Mouse (Mus musculus): ENCODE measurements at regions not wholly inside any gene's neighbourhood (a gene's known extent, or its start where the extent isn't known, plus 50 kb on each side); places are given as distances from the start of the nearest gene placed in this dataset.

DNA sequence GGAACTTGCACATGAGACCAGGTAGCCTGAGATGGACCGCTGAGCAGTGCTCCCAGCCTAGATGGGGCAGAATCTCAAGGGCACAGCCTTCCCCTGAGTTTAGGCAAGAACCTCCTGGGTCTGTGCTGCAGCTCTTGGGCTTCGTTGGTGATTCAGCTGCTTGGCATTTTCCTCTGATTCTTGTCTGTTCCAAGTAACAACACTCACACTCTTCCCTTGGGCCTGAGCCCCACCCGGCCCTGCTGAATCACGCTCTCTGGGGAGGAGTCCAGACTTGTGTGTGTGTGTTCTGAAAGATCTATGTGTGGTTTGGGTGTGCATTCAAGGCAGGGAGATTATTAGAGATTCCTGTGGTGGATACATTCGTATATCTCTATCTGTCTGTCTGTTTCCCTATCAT lies 517.4 kb upstream of the Tbx3 start:
- DNase-seq: no peak

DNA sequence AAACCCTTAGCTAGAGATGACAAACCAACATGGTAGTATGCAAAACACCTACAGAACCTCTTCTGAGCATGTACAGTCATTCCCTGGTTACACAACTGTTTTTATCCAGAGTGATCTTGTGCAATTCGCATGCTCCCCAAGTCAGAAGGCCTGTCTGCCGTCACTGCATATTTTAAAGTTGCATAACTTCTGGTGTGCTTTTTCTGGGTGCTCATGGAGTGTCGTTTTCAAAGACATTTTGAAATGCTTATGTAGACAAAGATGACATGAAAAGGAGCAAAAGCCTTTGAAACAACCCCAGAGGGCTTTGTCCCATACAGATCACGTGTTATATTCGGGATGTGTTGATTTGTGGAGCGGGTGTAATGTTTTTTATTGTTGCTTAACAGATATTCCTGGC lies 513.8 kb upstream of the Tbx3 start:
- DNase-seq: no peak

DNA sequence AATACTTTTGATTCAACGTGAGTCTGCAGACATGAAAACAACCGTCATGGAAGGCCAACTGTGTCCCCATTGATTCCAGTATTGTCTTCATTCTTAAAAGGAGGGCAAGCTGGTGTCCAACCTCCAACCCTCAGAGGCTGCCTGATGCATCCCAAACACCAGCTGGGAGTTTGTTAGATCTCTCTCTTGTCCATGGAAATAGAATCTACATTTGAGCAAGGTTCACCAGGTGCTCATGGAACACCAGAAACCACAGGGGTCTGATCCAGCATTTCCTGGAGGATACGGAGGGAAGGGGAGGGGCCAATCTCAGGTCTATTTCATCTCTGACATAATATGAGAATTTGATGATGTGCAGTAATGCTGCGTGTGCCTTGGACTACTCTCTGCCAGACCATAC lies 512.3 kb upstream of the Tbx3 start:
- DNase-seq: no peak

DNA sequence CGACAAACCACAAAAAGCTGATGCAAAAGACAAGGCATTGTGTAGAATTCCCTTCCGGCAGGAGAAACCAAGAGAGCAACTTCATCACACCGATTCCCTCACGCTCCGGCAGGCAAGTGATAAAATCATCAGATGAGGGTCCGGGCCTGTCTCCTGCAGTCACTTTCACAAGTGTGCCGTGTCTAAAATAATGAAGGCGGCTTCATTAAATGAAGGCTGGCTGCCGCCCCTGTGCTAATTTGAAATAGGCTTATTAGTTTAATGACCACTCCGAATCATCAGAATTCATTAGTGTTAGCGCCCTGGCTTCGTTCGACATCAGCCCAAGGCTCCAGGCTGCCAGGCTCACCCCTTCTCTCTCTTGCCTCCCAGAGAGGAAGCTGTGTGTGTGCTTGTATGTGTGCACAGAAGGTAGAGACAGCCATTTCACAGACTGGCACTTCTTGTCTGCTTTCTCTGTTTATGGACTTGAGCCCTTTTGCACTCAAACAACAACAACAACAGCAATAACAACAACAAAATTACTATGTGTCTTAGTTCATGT lies 508.3 kb upstream of the Tbx3 start:
- DNase-seq: no peak

DNA sequence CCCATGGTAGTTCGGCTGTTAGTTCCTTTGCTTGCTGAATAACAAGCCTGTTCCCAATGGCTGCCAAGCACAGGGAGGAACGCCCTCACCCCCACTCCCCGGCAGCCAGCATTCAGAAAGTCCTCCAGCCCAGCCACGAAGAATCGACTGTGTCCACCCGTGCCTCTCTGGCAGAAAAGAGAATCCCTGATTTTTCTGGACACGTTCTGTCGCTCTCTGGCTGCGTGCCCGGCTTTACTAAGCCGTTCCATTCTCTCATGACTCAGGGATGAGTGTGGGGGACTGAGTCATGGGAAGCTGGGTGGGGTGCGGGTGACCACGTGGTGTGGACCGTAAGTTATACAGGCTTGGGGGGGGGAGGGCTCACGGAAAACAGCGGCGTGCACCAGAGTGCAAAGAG lies 502.8 kb upstream of the Tbx3 start:
- peak; percentile 87 for DNase-seq

DNA sequence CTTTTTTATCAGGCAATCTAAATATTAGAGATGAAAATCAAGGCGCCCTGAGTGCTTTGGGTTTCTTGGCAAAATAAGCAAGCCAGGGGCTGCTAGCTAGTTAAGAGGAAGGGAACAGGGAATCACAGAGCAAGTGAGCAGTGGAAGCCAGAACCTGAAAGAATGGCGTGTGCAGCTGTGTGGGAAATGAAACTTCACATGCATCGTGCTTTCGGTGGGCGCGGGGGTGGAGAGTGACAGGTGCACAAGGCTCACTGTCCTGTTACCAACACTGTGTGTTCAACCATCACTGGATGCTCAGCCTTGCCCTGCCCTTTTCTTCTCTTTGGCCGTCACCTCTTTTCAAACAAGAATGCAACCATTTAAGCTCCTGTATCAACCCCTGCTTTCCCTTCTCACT lies 501.2 kb upstream of the Tbx3 start:
- no peak for DNase-seq

DNA sequence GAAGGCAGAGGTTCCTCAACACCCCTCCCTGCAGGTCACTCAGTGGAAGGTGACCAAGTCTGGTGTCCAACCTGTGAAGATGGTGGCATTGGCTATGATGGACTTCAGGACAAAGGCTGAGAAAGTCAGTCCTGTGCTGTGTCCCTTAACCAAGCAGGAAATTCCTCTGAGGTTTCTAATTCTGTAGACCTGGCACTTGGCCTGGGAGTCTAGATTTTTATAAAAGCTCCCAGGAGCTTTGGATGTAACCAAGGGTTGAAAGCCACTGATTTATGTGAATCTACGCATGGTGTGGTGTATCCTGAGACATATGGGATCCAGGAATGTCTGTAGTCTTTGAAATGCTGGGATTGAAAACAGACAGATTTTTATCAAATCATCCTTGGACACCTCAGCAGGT lies 498.8 kb upstream of the Tbx3 start:
- no peak for DNase-seq

DNA sequence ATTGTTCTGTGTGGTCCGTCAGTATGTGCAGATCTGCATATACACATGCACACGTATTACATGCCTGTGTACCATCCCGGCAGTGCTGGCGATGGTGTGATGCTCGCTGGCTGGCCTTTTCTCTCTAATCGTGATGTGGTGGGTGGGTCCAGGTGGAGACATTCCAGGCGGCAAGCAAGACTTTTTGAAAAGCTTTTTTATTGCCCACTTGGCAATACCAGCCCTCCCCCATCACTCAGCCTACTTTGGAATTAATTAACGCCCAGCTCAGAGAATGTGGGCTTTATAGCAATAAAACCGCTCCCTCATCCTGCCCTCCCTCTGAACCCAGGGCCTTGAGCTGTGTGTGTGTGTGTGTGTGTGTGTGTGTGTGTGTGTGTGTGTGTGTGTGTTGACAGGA lies 491.7 kb upstream of the Tbx3 start:
- DNase-seq: no peak

DNA sequence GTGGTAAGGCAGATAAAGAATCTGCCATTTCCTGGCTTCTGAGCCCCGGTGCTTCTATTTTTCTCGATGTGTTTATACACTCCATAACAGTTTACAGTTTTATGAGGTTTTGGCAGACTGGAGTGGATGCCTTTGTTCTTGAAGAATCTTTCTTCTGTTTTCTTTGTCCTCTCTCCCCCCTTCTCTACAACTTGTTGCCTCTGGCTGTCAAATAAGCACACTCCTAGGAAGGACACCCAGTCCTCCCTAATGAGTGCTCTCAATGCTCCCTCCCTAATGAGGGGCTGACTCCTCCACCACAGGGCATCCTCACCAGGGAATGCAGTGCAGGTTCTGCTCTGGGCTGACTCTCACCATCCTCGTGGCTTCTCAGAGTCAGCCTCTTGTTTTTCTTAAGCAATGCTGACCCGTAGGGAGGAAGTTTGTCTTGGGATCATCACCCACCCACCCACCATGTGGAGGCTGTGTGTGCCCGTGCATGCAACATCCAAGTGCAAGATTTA lies 486.9 kb upstream of the Tbx3 start:
- peak; percentile 25 for DNase-seq

DNA sequence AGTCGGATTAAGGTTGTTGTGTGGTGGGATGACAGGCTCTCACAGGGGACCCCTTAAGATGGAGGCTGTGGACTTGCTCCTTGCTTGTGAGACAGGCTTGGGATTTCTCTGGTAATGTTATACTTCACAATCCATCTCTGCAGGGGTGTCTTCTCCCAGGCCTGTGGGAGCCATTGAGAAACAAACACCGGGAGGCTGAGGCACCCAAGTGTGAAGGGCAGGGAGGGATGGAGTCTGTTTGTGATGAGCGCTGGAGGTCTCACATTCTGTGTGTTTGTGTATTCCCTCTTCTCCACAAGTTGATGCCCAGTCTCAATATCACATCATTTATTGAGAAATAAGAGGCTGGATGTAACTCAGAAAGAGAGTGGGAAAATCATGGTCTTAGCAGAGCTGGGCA lies 483.9 kb upstream of the Tbx3 start:
- no peak for DNase-seq

DNA sequence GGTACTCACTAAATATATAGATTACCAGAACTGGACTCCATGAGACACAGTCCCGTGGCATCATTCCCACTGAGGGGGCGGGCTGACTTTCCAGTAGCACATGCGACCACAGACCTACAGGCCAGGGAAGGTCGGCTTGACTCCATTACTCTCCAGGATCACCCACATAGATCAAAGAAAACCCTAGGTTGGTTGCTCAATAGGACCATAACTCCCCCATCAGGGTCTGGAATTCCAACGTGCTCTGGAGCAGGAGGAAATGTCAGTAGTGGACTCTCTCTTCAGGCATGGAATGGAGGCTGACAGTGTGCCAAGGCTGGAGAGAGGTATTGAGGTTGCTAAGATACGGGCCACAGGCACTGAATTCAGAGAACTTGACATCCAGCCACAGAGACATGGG lies 482.0 kb upstream of the Tbx3 start:
- DNase-seq: no peak

DNA sequence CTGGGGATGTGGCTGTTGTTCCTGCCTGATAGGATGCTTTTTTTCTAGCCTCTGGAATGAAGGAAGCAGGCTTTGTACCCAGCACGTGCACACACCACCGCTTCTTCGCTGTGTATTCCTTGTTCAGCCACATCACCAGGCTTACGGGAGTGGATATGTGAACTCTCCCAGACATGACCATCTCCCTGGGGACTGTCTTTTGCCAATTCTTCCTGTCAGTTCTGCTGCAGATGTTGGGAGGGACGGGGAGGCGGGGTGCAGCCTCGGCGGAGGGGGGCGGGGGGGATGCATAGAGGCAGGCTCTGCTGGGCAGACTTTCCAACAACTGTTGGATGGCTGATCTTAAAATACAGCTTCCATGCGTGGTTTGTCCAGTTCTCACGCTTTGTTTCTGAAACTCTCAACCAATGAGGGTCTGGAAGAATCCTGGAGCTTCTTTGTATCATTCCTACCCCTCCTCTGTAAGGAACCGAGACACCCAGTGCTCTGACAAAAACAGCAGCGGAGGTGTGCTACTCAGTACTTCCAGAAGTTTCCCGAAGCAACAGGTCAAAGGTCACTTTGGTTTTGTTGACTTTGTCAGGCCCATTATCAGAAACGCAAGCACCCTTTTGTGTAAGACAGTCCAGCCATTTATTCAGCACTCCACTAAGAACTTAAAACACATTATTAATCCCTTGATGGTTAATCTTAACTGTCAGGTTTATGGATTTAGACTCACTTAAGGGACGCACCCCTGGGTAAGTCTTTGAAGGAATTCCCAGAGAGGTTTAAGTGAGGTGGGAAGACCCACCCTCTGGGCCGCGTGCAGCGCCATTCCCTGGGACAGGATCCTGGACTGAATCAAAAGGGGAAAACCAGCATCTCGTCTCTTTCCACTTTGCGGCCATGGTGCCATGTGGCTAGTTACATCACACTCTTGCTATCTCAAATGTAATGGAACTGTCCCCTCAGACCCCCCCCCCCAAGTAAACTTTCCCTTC lies 476.5 kb upstream of the Tbx3 start:
- peak; percentile 48 for DNase-seq

DNA sequence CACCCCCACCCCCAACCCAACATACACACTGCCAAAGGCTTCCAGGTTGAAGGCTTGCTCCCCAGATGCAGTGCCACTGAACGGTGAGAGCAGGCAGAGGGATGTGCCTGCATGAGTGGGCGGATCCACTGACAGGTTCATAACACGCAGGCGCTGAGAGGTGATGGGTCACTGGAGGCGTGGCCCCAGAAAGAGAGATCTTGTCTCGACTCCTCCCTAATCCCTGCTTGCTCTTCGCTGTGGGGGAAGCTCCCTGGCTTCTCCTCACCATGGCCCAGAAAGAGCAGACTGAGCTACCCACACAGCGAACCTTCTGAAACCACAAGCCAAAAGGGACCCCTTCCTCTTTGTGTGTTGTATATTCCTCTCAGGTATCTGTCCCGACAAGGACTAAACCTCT lies 470.6 kb upstream of the Tbx3 start:
- no peak for DNase-seq

DNA sequence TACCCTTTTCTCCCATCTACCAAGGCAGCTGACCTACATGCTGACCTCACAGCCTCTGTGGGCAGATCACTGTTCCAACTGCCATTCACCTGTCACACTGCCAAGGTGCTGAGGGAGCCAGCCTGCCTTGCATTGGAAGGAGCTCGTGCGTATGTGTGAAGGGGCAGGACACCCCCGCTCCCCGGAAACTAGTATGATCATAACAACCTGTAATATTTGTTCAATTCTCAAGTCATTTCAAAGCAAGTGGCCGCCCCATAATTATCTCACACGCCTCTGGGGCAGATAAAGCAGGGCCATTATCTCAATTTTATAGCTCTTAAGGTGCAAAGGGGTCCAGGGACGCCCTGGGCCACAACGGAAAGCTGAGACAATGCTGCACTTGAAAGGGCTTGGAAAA lies 469.2 kb upstream of the Tbx3 start:
- no peak for DNase-seq

DNA sequence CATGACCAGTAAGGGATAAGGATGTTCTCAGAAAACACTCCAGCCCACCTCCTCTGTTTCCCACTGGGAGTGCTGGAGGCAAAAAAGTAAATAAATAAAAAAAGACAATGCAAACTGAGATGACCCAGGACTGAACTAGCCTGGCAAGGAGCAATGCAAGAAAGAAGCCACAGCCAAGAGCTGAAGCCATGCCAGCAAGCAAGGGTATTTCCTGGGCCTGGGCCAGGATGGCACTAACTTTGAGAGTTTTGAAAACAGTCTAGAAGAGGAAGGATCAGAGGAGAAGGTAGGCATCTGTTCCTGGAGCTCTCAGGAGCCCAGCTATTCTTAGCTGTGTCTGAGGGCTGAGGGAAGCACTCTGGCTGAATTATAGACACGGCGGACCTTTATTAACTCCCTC lies 465.7 kb upstream of the Tbx3 start:
- DNase-seq: peak; percentile 58

DNA sequence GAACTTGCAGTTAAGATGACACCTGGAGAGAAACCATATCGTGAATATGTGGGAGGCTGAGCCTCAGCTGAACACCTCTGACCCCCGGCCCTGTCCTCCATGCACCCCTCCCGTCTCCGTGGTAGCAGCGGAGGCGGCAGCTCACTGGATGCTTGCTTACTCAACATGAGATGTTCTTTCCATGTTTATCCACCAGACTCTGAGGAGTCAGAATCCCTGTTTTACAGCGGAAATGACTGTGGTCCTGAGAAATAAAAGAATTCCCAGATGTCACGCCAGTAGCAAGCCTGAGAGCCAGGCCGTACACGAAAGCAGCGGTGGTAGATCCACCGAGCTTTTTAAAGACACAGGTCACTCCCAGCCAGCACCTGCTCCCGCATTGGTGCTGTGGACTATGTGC lies 462.4 kb upstream of the Tbx3 start:
- peak; percentile 2 for DNase-seq

DNA sequence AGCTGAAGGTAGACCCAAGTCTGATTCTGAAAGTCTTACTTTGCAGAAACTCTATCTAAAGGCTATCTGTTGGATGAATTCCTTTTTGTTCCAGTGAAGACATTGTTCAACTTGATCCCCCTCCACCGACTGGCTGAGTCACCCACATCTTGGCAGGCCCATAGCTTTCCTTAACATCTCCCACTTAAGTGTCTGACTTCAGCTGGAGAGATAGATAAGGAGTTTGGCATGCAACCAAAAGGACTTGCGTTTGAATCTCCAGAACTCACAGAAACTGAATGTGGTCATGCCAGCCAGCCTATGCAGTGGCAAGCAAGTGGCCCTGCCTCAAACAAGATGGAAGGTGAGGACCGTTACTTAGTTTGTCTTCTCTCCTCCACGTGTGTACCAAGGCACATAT lies 457.3 kb upstream of the Tbx3 start:
- peak; percentile 32 for DNase-seq

DNA sequence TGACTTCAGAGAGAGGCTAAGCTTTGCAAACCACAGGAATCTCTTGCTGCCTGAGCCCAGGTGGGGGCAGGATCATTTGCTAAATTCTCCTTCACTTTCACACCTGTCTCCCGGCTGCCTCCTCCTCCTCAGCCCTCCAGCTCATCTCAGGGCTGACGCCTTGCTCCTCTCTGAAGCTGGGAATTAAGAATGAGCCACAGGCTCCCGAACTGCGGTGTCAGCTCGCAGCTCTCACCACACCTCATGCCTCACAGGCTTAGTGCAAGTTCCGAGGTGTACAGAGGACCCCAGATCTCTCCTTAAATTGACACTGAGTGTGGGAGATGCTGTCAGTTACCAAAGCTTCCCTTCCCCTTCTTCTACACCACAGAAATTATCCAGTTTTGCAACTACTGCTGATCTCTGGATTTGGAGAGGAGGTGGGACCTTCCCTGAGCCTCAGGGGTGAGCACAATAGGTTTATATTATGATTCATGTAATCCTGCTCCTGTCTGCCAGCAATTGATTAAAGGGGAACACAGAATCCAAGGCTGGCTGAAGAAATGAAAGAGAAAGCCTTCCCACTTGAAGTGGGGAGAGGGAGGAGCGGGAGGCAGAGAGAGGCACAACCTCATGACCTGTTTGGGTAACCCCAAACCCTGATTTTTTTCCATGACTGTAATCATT lies 456.6 kb upstream of the Tbx3 start:
- DNase-seq: no peak

DNA sequence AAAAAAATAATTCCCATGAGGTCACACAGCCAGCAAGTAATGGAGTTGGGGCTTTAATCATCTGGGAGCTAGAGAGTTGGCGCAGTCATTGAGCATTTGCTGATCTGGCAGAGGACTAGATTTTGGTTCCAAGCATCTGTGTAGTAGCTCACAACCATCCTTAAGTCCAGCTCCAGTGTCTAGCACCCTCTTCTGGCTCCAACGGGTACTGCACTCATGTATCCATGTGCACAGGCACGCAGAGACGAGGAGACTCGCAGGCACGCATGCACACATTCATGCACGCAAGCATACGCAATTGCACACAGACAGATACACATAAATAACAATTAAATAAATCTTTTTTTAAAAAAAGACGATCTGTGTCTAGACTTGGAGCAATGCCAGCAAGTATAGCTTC lies 455.5 kb upstream of the Tbx3 start:
- DNase-seq: peak; percentile 11

DNA sequence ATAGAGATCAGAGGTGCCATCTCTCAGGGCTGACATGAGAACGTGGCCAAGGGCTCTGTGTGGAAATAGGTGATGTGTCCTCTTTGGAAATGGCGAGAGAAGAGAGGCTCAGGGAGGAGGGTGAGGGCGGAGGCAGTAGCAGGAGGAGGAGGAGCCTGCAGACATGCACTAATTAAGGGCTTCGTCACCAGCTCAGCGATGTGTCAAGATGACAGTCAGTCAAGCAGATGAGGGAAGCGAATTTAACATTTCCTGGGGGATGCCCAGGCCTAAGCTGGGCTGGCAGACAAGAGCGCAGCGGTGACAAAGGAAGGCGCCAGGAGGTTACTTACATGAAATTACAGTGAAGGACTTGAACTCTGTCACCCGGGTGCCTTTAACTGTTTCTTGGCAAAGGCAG lies 455.1 kb upstream of the Tbx3 start:
- no peak for DNase-seq

DNA sequence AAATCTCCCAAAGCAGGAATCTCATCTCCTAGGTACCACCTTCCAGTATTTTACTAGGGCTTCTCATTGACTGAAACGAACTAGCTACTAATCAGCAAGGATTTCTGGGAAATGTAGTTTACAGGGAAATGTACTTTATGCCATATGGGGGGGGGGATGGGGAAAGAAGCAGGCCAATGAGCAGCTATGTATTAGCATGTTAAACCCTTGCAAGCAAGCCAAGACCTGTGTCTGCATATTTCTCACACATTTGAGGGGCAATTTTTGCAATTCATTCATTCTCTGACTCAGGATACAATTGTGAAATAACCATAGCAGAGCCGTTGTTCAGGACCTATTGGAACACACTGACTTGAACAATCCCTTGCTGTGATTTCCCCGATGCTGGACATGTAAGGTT lies 454.3 kb upstream of the Tbx3 start:
- DNase-seq: no peak

DNA sequence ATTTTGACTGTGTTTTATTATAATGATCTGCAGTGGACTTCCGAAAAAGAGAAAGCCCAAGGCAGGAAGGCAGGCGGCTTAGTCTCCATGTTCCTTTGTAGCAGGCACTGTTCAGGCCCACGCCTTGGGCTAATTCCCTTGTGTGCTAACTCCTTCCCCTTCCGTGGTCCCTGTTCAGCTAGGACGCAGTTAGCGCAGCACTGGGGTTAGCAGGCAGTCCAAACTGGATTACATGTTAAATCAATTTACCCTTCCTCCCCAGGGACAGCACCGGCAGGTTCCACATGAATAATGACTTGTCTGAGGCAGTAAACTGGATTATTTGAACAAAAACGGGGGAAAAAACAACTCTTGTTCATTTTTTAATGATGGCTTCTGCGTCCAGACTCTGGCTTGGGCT lies 453.4 kb upstream of the Tbx3 start:
- DNase-seq: no peak

DNA sequence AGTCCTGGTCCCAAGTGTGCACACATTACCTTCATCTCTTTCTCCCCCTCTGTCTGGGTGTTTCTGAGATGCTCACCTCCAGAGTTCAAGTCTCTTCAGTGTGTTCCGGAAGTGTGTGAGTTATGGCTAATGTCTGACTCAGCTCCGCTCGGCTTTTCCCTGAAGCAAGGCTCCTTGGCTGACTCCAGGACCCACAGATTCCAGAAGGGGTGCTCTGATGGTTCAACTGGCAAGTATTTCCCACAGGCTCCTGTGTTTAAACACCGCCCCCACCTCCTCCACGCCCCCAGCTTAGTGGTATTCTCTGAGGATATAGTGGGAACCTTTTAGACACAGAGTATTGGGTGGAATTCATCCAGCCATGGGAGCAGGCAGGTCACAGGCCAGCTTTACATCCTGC lies 441.8 kb upstream of the Tbx3 start:
- DNase-seq: no peak

DNA sequence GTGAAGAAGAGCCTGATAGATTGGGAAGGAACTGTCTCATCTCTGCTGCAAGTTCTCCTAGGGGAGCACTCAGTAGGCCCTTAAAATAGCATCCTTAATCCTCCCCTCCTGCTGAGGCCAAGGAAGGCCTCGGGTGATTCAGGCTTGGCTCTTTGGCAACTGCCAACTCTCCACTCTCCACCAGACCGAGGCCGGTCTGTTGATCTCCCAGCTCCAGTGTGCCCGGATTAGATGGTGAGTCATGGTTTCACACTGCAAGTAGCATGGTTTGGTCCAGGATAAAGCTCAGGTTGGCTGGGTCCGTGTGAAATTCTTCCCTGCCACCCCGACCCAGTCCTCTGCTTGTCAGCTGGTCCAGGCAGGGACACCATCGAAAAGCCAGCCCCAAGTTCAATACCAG lies 437.5 kb upstream of the Tbx3 start:
- DNase-seq: no peak
